Comparison of ENCODE assay signal across 8 mouse cellular contexts in genomic region chr2:30048699-30049388, GRCm38 (mm10). TPM values are rescaled to one million over a fixed set of nuclear protein-coding genes. Genes with fewer than 3 reads are reported as not detected.
DNase-seq lines count a peak whose midpoint lies in the region; ATAC-seq and TF ChIP-seq lines count a peak whose summit lies in the region.

Gene Wdr34, minus strand, starts transcription at chr2:30048881.

- POLR2A ChIA-PET in Patski (lab: Charles Lee) = no interaction called here

- ATAC-seq in Patski = peak; percentile 69
- peak; percentile 93 for ATAC-seq in hindbrain, embryonic 14.5 days (ENCODE audit: low FRiP score)

- TF ChIP-seq CTCF in Patski (IDR thresholded peaks at IDR 0.05) = no peak

- H3K36me3 ChIP-seq in hindbrain, embryonic 14.5 days (replicated peaks; ENCODE audit: control insufficient read depth, insufficient read depth) = peaks cover 8% of the 10 kb centered on the region

- no peaks in the 10 kb centered on the region for H3K9me3 ChIP-seq in hindbrain, embryonic 14.5 days (ENCODE audit: control insufficient read depth, low read length)

- H3K4me2 ChIP-seq in hindbrain, embryonic 14.5 days (replicated peaks) = peak within 1 kb of the TSS; percentile 68

- peak; percentile 83 for DNase-seq in Patski (ENCODE audit: low read depth, low spot score)
- peak; percentile 99 for DNase-seq in cerebellum, postnatal 14 days
- DNase-seq in frontal cortex, postnatal 25 days (ENCODE audit: low spot score in 2 of 2) = peak; percentile 97
- DNase-seq in hindbrain, embryonic 14.5 days (ENCODE audit: low spot score) = peak; percentile 99
- DNase-seq in left cerebral cortex, adult 11 months (ENCODE audit: low spot score) = peak; percentile 93
- peak; percentile 98 to 99 for DNase-seq in lung, postnatal 4 days
- DNase-seq in retina, postnatal 7 days (ENCODE audit: low read depth, low spot score) = peak; percentile 97
- DNase-seq in urinary bladder, adult 2 months (ENCODE audit: low spot score) = peak; percentile 96

- peak within 1 kb of the TSS; percentile 71 for H3K4me3 ChIP-seq in hindbrain, embryonic 14.5 days (replicated peaks; ENCODE audit: low read length)

- in situ Hi-C loops in Patski (cut with MboI; ENCODE audit: low pct_unique_long_range_greater_than_20kb) = loop anchor here (5.0 kb wide), 1 partner anchor 48 kb away; no protein-coding TSS in a partner anchor

- CTCF ChIA-PET in Patski (lab: Charles Lee) = interaction anchor here (1.2 kb wide), 1 partner anchor 14 kb away, joined by 3 read pairs; no protein-coding TSS in a partner anchor

- H3K27ac ChIP-seq in hindbrain, embryonic 14.5 days = peak within 1 kb of the TSS; percentile 95

- H3K9ac ChIP-seq in hindbrain, embryonic 14.5 days = peak within 1 kb of the TSS; percentile 73

- H3K27me3 ChIP-seq in Patski = no peaks in the 10 kb centered on the region
- H3K27me3 ChIP-seq in hindbrain, embryonic 14.5 days (ENCODE audit: control insufficient read depth, insufficient read depth, low read length) = no peaks in the 10 kb centered on the region

- under 1% methylated on average over 54 of the region's 54 CpGs for WGBS in hindbrain, embryonic 14.5 days

- H3K4me1 ChIP-seq in hindbrain, embryonic 14.5 days (replicated peaks; ENCODE audit: control insufficient read depth, insufficient read depth, low read length) = peaks cover 10% of the 10 kb centered on the region

RNA-seq across cellular contexts. Expression of gene Wdr34, which starts in this region (rescaled TPM):
- 63.5 TPM for polyA plus RNA-seq in Patski (2021)
- polyA plus RNA-seq in hindbrain, embryonic 14.5 days (2014; fragmentation: Nextera tagmentation; extraction: Ambion mirVana) = 66.6 and 67.2 TPM in 2 replicates
- 17.6 and 18.0 TPM in 2 replicates for polyA plus RNA-seq in urinary bladder, adult 2 months (2012; rRNA removed)

Comparison
In these comparisons a context has a peak if more than half of its experiments do, and no peak if none do; other contexts are left out.
1. Peak in every context shown above with its lines: DNase-seq, ATAC-seq, H3K4me3 ChIP-seq and H3K27ac ChIP-seq.